In the genomic region with DNA sequence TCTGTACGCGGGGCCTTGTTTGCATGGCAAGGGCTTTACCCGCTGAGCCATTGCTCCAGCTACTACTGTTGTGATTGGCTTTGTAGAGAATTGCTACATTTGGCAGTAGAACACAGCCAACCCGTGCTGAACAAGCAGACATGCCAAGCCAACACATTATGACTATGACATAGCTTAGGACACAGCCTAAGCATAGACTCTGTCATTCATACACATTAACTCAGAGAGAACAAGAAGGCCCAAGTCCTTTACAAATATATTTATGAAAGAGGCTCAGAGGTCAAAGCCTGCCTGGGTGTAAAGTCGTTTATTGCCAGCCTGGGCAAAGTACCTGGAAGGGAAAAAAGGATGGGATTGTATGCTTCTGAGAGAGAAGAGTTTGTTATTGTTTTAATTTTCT, we compare ENCODE assay signal across 31 mouse cellular contexts. TPM values are rescaled to one million over a fixed set of nuclear protein-coding genes. Genes with fewer than 3 reads are reported as not detected.
DNase-seq lines count a peak whose midpoint lies in the region; ATAC-seq and TF ChIP-seq lines count a peak whose summit lies in the region.
"Had no signal": no experiment of that assay in that cellular context is flagged by ENCODE, and none has a peak within 500 bp of the region (broad histone marks: within the 10 kb centered on the region; RNA-seq: fewer than 3 reads in every experiment).

No protein-coding gene starts in this region.

- peak; percentile 19 for DNase-seq in kidney, adult 18-20 months
- DNase-seq in kidney, postnatal 25 days = no peak
- DNase-seq in kidney, postnatal 14 days = peak; percentile 23
- no peak for DNase-seq in kidney, adult 11 months
- DNase-seq in lung, postnatal 0 days (ENCODE audit: low spot score) = no peak
- DNase-seq in lung, postnatal 25 days (ENCODE audit: low spot score) = no peak
- no peak for DNase-seq in embryo, embryonic 10 days (ENCODE audit: low spot score)
- DNase-seq: adrenal gland, adult 8-10 months; cerebellum, adult 2 months; cerebellum, postnatal 14 days; gastrocnemius, postnatal 14 days; heart, postnatal 14 days; lung, postnatal 4 days; right cerebral cortex, postnatal 14 days; thymus, postnatal 14 days had no signal

- no peak overlapping the region for H3K4me3 ChIP-seq in lung, postnatal 0 days (ENCODE audit: low read depth, low read length)
- H3K4me3 ChIP-seq: embryonic facial prominence, embryonic 10.5 days; embryonic facial prominence, embryonic 15.5 days; forebrain, embryonic 13.5 days; hindbrain, embryonic 10.5 days; hindbrain, embryonic 15.5 days; layer of hippocampus, adult 2 months; left cerebral cortex, adult 2 months; limb, embryonic 12.5 days; lung, embryonic 15.5 days; megakaryocyte, embryonic 14.5 days; midbrain, embryonic 13.5 days; stomach, embryonic 15.5 days had no signal

- no peak overlapping the region for H3K9ac ChIP-seq in lung, postnatal 0 days (replicated peaks; ENCODE audit: low read depth)
- H3K9ac ChIP-seq: embryonic facial prominence, embryonic 15.5 days; forebrain, embryonic 13.5 days; hindbrain, embryonic 15.5 days; limb, embryonic 12.5 days; liver, embryonic 14.5 days; lung, embryonic 15.5 days; midbrain, embryonic 13.5 days; stomach, embryonic 15.5 days had no signal

- 88% methylated on average over 5 of the region's 5 CpGs for WGBS in lung, postnatal 0 days

- H3K27me3 ChIP-seq in lung, postnatal 0 days (replicated peaks; ENCODE audit: insufficient read depth, low read length) = no peaks in the 10 kb centered on the region
- H3K27me3 ChIP-seq: CH12.LX; embryonic facial prominence, embryonic 15.5 days; forebrain, embryonic 13.5 days; hindbrain, embryonic 15.5 days; limb, embryonic 12.5 days; lung, embryonic 15.5 days; megakaryocyte, embryonic 14.5 days; midbrain, embryonic 13.5 days; stomach, embryonic 15.5 days had no signal

- H3K36me3 ChIP-seq in lung, postnatal 0 days (ENCODE audit: insufficient read depth, low read length) = peaks cover 8% of the 10 kb centered on the region; the same call in 1 of the 2 replicates

- no peaks in the 10 kb centered on the region; the same call in 1 of the 2 replicates for H3K4me1 ChIP-seq in lung, postnatal 0 days (ENCODE audit: insufficient read depth, low read depth, low read length)
- H3K4me1 ChIP-seq: embryonic facial prominence, embryonic 10.5 days; embryonic facial prominence, embryonic 15.5 days; hindbrain, embryonic 10.5 days; hindbrain, embryonic 15.5 days; limb, embryonic 12.5 days; midbrain, embryonic 13.5 days; stomach, embryonic 15.5 days had no signal

- ATAC-seq in lung, postnatal 0 days = peak; percentile 25; the same call in 1 of the 2 replicates
- ATAC-seq: activated CD4-positive, CD25-positive, alpha-beta regulatory T cell, adult 4 months; forebrain, embryonic 13.5 days; inflammation-experienced regulatory T-cells, adult 6 months; midbrain, embryonic 13.5 days had no signal

- no peak for TF ChIP-seq CTCF in lung, postnatal 0 days (IDR thresholded peaks at IDR 0.05)

- H3K27ac ChIP-seq in lung, postnatal 0 days (ENCODE audit: low read length) = no peak overlapping the region
- H3K27ac ChIP-seq: embryonic facial prominence, embryonic 10.5 days; embryonic facial prominence, embryonic 15.5 days; forebrain, embryonic 13.5 days; hindbrain, embryonic 10.5 days; hindbrain, embryonic 15.5 days; layer of hippocampus, adult 2 months; left cerebral cortex, adult 2 months; limb, embryonic 12.5 days; liver, embryonic 14.5 days; lung, embryonic 15.5 days; midbrain, embryonic 13.5 days; stomach, embryonic 15.5 days had no signal

- no peaks in the 10 kb centered on the region for H3K9me3 ChIP-seq in lung, postnatal 0 days (ENCODE audit: low read length)
- H3K9me3 ChIP-seq: embryonic facial prominence, embryonic 10.5 days; embryonic facial prominence, embryonic 15.5 days; forebrain, embryonic 13.5 days; hindbrain, embryonic 10.5 days; hindbrain, embryonic 15.5 days; limb, embryonic 12.5 days; lung, embryonic 15.5 days; megakaryocyte, embryonic 14.5 days; midbrain, embryonic 13.5 days; stomach, embryonic 15.5 days had no signal

- H3K4me2 ChIP-seq in lung, postnatal 0 days (replicated peaks; ENCODE audit: low read depth, low read length) = no peak overlapping the region
- H3K4me2 ChIP-seq: embryonic facial prominence, embryonic 15.5 days; forebrain, embryonic 13.5 days; hindbrain, embryonic 15.5 days; limb, embryonic 12.5 days; lung, embryonic 15.5 days; midbrain, embryonic 13.5 days; stomach, embryonic 15.5 days had no signal

- no peak for TF ChIP-seq EP300 in lung, postnatal 0 days (IDR thresholded peaks at IDR 0.05)

RNA-seq across cellular contexts. Expression of a gene that starts 16.5 kb away (rescaled TPM):
- polyA plus RNA-seq in lung, postnatal 0 days (2015; fragmentation: Nextera tagmentation; extraction: Ambion mirVana) = 76.5 and 86.9 TPM in 2 replicates

RNA-seq across cellular contexts. Expression of a gene that starts 21.0 kb away (rescaled TPM):
- polyA plus RNA-seq in lung, postnatal 0 days (2015; fragmentation: Nextera tagmentation; extraction: Ambion mirVana) = 34.3 and 34.6 TPM in 2 replicates

Comparison
In these comparisons a context has a peak if more than half of its experiments do, and no peak if none do; other contexts are left out.
1. DNase-seq: peak in kidney, adult 18-20 months (single experiment) and kidney, postnatal 14 days (single experiment); none in kidney, postnatal 25 days (0 of 2), kidney, adult 11 months (single experiment), lung, postnatal 0 days (single experiment), lung, postnatal 25 days (single experiment) and embryo, embryonic 10 days (single experiment).